Mouse (Mus musculus) hematopoietic stem cell, adult 5-6 weeks (primary cell): Measurements from ENCODE around the gene Wars2. TPM values are rescaled to one million over a fixed set of nuclear protein-coding genes. Genes with fewer than 3 reads are reported as not detected.
A peak's percentile ranks its signal among the peaks of the same experiment; 100 is the strongest.

Experiments used
- ATAC-seq, 2 experiments: fragments of 125-278 bp in 1 of 2; replicated peaks in 1 of 2; 2 replicates each; pipeline ENCODE4 v1.8.0; 2016 to 2017; ENCODE audit warnings: inconsistent platforms in 2 of 2, mild to moderate bottlenecking in 2 of 2, moderate number of reproducible peaks in 2 of 2, low read depth in 1 of 2, moderate TSS enrichment in 1 of 2; ENCODE audit not compliant: low FRiP score in 2 of 2, poor library complexity in 2 of 2, severe bottlenecking in 2 of 2, insufficient read depth in 1 of 2, low TSS enrichment in 1 of 2
- total RNA-seq: library from RNA; stranded (forward); fragments of 172-1452, 232-1000 nt; gene quantifications from 2 replicates; pipeline ENCODE4 v1.2.3, GENCODE M21; 2017

Gene Wars2
- total RNA-seq, 1 experiment from 2014 or later = 7.8 TPM

- no peak for ATAC-seq
Measured at GRCm38 (mm10) chr3:99240213-99240720, 99.4 kb downstream of the Wars2 start, which contains the start of gene Tbx15. Gene Tbx15 (plus strand): TSS chr3:99240381.

- ATAC-seq = peak; percentile 17 to 34; a peak in 1 of 4 replicates
Measured at GRCm38 (mm10) chr3:99240811-99241738, 100.2 kb downstream of the Wars2 start.

GRCm38 (mm10) chr3:99242481-99242880, 101.6 kb downstream of the Wars2 start:
- no peak for ATAC-seq

- ATAC-seq = no peak
Measured at GRCm38 (mm10) chr3:99245341-99245740, 104.5 kb downstream of the Wars2 start.

- ATAC-seq = no peak
Measured at GRCm38 (mm10) chr3:99246629-99247028, 105.8 kb downstream of the Wars2 start.

DNA sequence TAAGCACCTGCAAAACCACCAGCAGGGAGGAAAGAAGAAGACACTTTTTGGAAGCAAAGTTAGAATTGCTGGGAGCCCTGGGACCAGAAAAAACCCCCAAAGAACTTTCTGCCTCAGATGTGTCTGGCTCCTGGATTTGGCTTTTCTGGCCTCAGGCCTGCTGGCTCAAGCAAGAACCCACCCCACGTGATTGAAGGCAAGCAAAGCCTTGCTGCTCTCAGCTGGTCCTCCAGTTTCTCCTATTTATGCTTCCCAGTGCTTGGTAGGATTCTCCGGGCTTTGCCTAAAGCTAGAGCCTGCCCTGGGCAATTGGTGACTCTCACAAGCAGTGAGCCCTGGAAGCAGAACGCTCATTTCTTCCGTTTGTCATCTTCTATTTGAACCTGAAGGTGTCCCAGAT, 106.7 kb downstream of the Wars2 start:
- no peak for ATAC-seq

DNA sequence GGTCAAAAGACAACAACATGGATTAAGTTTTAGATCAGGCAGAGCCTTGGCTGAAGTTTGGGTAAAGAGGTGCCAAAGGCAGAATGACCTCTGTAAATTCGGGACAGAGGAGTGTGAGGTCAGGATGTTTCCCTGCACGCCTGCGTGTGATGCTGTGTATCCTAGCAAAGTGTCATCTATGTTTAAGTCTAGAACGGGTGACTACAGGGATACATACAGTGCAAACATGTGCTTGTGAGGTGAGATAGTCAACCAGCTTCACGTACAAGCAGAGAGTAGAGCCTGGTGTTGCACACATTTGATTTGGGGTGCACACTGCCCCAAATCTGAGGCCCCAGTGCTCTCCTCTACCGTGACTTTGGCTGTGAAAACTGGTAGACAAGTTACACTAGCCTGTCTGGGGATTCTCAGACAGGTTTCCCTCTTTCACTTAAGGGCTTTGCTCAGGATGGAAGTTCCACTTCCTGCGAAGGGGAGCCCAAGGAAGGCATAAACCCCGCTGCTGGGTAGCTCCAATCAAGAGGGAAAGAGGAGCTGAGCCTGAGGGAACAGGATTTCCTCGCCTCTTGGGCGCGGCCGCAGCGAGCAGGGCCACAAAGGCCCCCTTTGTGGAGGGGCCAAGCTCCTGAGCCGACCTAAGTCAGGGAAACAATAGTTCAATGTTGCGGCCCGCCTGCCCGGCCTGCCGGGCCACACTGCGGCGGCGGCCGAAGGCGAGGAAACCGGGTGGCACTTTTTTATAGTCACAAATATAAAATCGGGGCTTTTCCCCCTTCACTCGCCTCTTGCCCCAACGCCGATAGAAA, 107.3 kb downstream of the Wars2 start:
- ATAC-seq = no peak

GRCm38 (mm10) chr3:99248831-99249550, 108.1 kb downstream of the Wars2 start:
- ATAC-seq = no peak

- no peak for ATAC-seq
Measured at GRCm38 (mm10) chr3:99249551-99249870, 108.6 kb downstream of the Wars2 start.

- ATAC-seq = no peak
Measured at GRCm38 (mm10) chr3:99249906-99250305, 109.0 kb downstream of the Wars2 start.

- ATAC-seq = no peak
Measured at GRCm38 (mm10) chr3:99251271-99252165, 110.7 kb downstream of the Wars2 start.

DNA sequence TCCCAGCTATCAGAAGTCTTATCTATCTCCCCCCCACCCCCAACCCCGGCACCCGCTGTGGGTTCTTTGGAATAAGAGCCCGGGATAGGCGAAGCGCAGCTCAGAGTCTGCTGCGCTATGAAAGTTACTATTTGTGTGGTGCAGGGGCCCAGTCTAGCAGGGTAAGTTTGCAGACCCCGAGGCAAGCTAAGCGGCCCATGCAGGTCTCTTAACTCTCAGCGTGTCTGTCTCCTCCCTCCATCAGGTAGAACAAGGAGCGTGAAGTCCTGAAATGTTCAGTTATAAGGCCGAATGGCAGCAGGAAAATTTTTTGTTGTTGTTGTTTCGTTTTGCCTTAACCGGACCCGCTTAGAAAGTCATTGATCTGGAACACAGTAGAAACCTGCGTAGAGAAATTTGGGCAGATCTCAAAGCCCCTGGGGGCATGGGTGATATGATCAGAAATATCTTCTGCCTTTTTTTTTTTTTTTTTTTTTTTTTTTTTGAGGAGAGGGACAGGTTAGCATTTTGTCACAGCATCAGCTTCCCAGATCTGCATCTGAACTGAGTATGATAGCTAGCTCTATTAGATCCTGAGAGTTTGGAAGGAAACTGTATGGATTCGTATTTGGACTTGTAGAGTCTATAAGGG, 111.7 kb downstream of the Wars2 start:
- no peak for ATAC-seq

DNA sequence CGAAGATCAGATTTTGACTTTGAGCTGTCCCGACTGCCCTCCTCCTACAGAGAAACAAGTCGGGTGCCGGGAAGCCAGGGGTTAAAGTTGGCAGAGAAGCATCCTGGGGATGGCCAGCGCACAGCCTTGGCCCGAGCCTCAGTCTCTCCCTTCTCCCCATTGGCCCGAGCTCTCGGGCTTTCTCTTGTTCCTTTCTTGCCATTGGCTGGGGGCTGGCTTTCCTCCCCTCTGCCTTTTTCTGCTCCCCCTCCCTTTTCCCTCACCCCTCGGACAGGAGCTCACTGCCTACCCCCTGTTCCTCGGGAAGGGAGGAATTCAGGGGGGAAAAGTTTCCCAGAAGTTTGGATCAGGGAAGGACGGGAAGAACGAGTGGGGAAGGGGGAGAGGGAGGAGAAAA, 112.2 kb downstream of the Wars2 start:
- no peak for ATAC-seq

DNA sequence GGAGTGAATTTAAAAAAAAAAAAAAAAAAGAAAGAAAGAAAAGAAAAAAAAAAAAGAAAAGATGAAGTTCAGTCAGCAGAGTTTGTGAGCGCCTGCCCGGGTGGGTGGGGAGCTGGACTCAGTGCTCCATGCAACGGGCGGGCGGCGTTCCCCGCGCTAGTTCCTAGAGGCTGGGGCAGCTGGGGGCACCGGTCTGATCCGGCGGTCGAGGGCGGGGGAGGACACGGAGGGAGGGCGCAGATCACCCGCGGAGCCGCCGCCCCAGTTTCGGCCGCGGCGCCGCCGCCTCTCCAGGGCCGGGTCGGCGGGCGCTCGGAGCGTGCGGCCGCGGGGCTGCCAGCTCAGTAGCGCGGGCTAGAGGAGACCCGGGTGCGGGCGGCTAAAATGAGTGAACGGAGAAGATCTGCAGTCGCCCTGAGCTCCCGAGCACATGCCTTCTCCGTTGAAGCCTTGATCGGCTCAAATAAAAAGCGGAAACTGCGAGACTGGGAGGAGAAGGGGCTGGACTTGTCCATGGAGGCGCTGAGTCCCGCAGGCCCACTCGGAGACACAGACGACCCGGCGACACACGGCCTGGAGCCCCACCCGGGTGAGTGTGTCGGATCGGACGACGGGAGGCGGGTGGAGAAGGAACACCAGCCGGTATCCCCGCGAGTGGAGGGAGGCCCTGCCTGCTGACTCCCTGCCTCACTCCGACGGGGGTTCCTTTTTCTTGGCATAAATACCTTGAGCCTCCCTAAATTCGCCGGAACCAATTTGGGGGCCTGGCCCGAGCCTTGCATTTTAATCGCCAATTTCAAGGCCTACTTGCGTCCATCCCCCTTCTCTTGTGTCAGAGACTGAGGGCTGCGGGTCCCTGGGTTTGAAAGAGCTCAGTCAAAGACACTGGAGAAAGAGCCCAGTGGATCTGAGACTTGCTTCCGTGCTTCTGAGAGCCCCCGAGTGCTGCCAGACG, 112.9 kb downstream of the Wars2 start:
- peak; percentile 21 to 40 for ATAC-seq

DNA sequence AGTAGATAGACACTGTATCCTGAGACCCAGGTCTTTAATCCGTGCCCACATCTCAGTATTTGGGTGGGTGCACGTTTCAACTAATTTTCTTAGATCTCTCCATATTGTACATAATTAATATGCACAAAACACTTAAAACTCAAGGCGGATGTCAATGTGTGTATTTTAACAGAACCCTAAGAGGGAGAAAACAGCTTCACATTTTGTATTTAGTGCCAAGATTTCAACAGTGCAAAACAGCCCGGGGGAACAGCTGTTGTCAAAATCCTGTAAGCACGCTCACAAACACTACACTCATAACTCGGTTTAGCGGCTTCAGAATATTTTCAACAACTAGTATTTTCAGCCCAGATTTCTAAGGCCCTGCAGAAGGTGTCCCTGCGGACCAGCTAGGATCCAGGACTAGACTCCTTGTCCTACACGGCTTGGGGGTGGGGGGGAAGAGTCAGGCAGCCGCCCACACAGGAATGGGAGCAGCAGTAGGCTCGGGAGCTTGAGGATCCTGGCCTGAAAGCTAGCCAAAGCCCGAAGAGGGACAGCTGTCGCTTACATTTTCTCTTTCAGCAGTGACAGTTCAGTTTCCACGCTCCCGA, 113.8 kb downstream of the Wars2 start:
- ATAC-seq = no peak
